Mouse (Mus musculus): Measurements from ENCODE around the gene Ascl3. TPM values are rescaled to one million over a fixed set of nuclear protein-coding genes. Genes with fewer than 3 reads are reported as not detected.

Ascl3 gene
- polyA plus RNA-seq, 1 experiment from 2014 or later: not detected

Other genes starting within 250 kb of the Ascl3 start
- gene Trim66, start 223.6 kb downstream of the Ascl3 start, polyA plus RNA-seq (2016; fragmentation: Nextera tagmentation; extraction: Ambion mirVana): 0.08 TPM in 1 of 2 replicates, not detected in the other
- gene Rpl27a, start 212.6 kb downstream of the Ascl3 start, polyA plus RNA-seq (2016; fragmentation: Nextera tagmentation; extraction: Ambion mirVana): 91.3 and 105 TPM in 2 replicates
- gene St5, start 28.1 kb downstream of the Ascl3 start, polyA plus RNA-seq (2016; fragmentation: Nextera tagmentation; extraction: Ambion mirVana): 37.7 and 39.9 TPM in 2 replicates
- gene Akip1, start 28.0 kb downstream of the Ascl3 start, polyA plus RNA-seq (2016; fragmentation: Nextera tagmentation; extraction: Ambion mirVana): 32.5 and 34.6 TPM in 2 replicates
- 0.11 TPM in 1 of 2 replicates, not detected in the other for gene BC051019, start 7.9 kb downstream of the Ascl3 start, polyA plus RNA-seq (2016; fragmentation: Nextera tagmentation; extraction: Ambion mirVana)
- gene Tmem9b, start 21.1 kb upstream of the Ascl3 start, polyA plus RNA-seq (2016; fragmentation: Nextera tagmentation; extraction: Ambion mirVana): 45.9 and 58.4 TPM in 2 replicates
- gene Nrip3, start 50.3 kb upstream of the Ascl3 start, polyA plus RNA-seq (2016; fragmentation: Nextera tagmentation; extraction: Ambion mirVana): 0.24 and 1.3 TPM in 2 replicates
- 4.7 and 11.3 TPM in 2 replicates for gene Scube2, start 134.0 kb upstream of the Ascl3 start, polyA plus RNA-seq (2016; fragmentation: Nextera tagmentation; extraction: Ambion mirVana)
- gene Dennd5a, start 228.7 kb upstream of the Ascl3 start, polyA plus RNA-seq (2016; fragmentation: Nextera tagmentation; extraction: Ambion mirVana): 27.7 and 28.4 TPM in 2 replicates